Mouse (Mus musculus): Measurements from ENCODE around the gene Anapc15. TPM values are rescaled to one million over a fixed set of nuclear protein-coding genes. Genes with fewer than 3 reads are reported as not detected.

The Anapc15 gene
- polyA plus RNA-seq, 1 experiment from 2014 or later = 77.1 TPM

GRCm38 (mm10) chr7:101837606-101838471 lies 25.7 kb upstream of the Anapc15 start, which contains the start of gene Inppl1:
TSS of gene Inppl1 (minus strand) at chr7:101838229.
- Histone ChIP-seq H3K9me3 (ENCODE audit: control insufficient read depth, low read length) (no peaks in the 10 kb centered on the region), H3K4me3 (replicated peaks; ENCODE audit: low read depth, low read length) (peak within 1 kb of the TSS; percentile 58), H3K27me3 (ENCODE audit: control insufficient read depth, insufficient read depth, low read length) (peaks cover 4% of the 10 kb centered on the region; the same call in 1 of the 2 replicates), H3K4me2 (ENCODE audit: low read length) (peak within 1 kb of the TSS; percentile 98), H3K27ac (replicated peaks; ENCODE audit: low read depth, low read length) (peak within 1 kb of the TSS; percentile 78), H3K36me3 (ENCODE audit: control insufficient read depth, insufficient read depth, low read length) (no peaks in the 10 kb centered on the region), H3K9ac (replicated peaks; ENCODE audit: low read length) (peak within 1 kb of the TSS; percentile 53), H3K4me1 (ENCODE audit: control insufficient read depth, insufficient read depth, low read length) (peaks cover 16% of the 10 kb centered on the region; the same call in 1 of the 2 replicates)
- under 1% methylated on average over 64 of the region's 64 CpGs for WGBS
- ATAC-seq (ENCODE audit: low FRiP score, low TSS enrichment) = peak; percentile 64; the same call in 1 of the 2 replicates
- peak; percentile 84 for DNase-seq

GRCm38 (mm10) chr7:101844186-101844585 lies 19.3 kb upstream of the Anapc15 start:
- Histone ChIP-seq H3K4me3 (replicated peaks; ENCODE audit: low read depth, low read length) (no peak overlapping the region), H3K9me3 (ENCODE audit: control insufficient read depth, low read length) (no peaks in the 10 kb centered on the region), H3K4me1 (ENCODE audit: control insufficient read depth, insufficient read depth, low read length) (no peaks in the 10 kb centered on the region), H3K4me2 (ENCODE audit: low read length) (no peak overlapping the region), H3K9ac (replicated peaks; ENCODE audit: low read length) (no peak overlapping the region), H3K36me3 (ENCODE audit: control insufficient read depth, insufficient read depth, low read length) (no peaks in the 10 kb centered on the region), H3K27me3 (ENCODE audit: control insufficient read depth, insufficient read depth, low read length) (no peaks in the 10 kb centered on the region), H3K27ac (replicated peaks; ENCODE audit: low read depth, low read length) (no peak overlapping the region)
- DNase-seq (no peak), ATAC-seq (ENCODE audit: low FRiP score, low TSS enrichment) (no peak)
- 85% methylated on average over 6 of the region's 6 CpGs for WGBS

- no peak overlapping the region for H3K4me3 ChIP-seq (replicated peaks; ENCODE audit: low read depth, low read length)
- H3K36me3 ChIP-seq (ENCODE audit: control insufficient read depth, insufficient read depth, low read length) = no peaks in the 10 kb centered on the region
- H3K4me1 ChIP-seq (ENCODE audit: control insufficient read depth, insufficient read depth, low read length) = no peaks in the 10 kb centered on the region
- H3K27ac ChIP-seq (replicated peaks; ENCODE audit: low read depth, low read length) = no peak overlapping the region
- no peak overlapping the region for H3K4me2 ChIP-seq (ENCODE audit: low read length)
- 88% methylated on average over 1 of the region's 1 CpGs for WGBS
- H3K9ac ChIP-seq (replicated peaks; ENCODE audit: low read length) = no peak overlapping the region
- ATAC-seq (ENCODE audit: low FRiP score, low TSS enrichment) (no peak), DNase-seq (no peak)
- H3K27me3 ChIP-seq (ENCODE audit: control insufficient read depth, insufficient read depth, low read length) = no peaks in the 10 kb centered on the region
- H3K9me3 ChIP-seq (ENCODE audit: control insufficient read depth, low read length) = no peaks in the 10 kb centered on the region
Measured at GRCm38 (mm10) chr7:101847934-101848333, 15.6 kb upstream of the Anapc15 start.

GRCm38 (mm10) chr7:101851689-101852088 lies 11.8 kb upstream of the Anapc15 start:
- Histone ChIP-seq H3K4me3 (replicated peaks; ENCODE audit: low read depth, low read length) (no peak overlapping the region), H3K9me3 (ENCODE audit: control insufficient read depth, low read length) (no peaks in the 10 kb centered on the region)
- 86% methylated on average over 6 of the region's 6 CpGs for WGBS

GRCm38 (mm10) chr7:101852846-101853245 lies 10.7 kb upstream of the Anapc15 start:
- H3K27me3 ChIP-seq (ENCODE audit: control insufficient read depth, insufficient read depth, low read length) = no peaks in the 10 kb centered on the region
- ATAC-seq (ENCODE audit: low FRiP score, low TSS enrichment) = no peak
- no peaks in the 10 kb centered on the region for H3K36me3 ChIP-seq (ENCODE audit: control insufficient read depth, insufficient read depth, low read length)
- H3K9ac ChIP-seq (replicated peaks; ENCODE audit: low read length) = no peak overlapping the region
- H3K4me2 ChIP-seq (ENCODE audit: low read length) = no peak overlapping the region
- no peaks in the 10 kb centered on the region for H3K9me3 ChIP-seq (ENCODE audit: control insufficient read depth, low read length)
- 87% methylated on average over 6 of the region's 6 CpGs for WGBS
- no peak overlapping the region for H3K27ac ChIP-seq (replicated peaks; ENCODE audit: low read depth, low read length)
- no peak for DNase-seq
- H3K4me1 ChIP-seq (ENCODE audit: control insufficient read depth, insufficient read depth, low read length) = no peaks in the 10 kb centered on the region
- H3K4me3 ChIP-seq (replicated peaks; ENCODE audit: low read depth, low read length) = no peak overlapping the region

More at GRCm38 (mm10) chr7:101851689-101852088, 11.8 kb upstream of the Anapc15 start:
- no peak for ATAC-seq (ENCODE audit: low FRiP score, low TSS enrichment)
- no peaks in the 10 kb centered on the region for H3K27me3 ChIP-seq (ENCODE audit: control insufficient read depth, insufficient read depth, low read length)
- H3K36me3 ChIP-seq (ENCODE audit: control insufficient read depth, insufficient read depth, low read length) = no peaks in the 10 kb centered on the region
- no peak overlapping the region for H3K9ac ChIP-seq (replicated peaks; ENCODE audit: low read length)
- DNase-seq = no peak
- no peak overlapping the region for H3K27ac ChIP-seq (replicated peaks; ENCODE audit: low read depth, low read length)
- H3K4me1 ChIP-seq (ENCODE audit: control insufficient read depth, insufficient read depth, low read length) = no peaks in the 10 kb centered on the region
- H3K4me2 ChIP-seq (ENCODE audit: low read length) = no peak overlapping the region

GRCm38 (mm10) chr7:101853816-101854215 lies 9.7 kb upstream of the Anapc15 start:
- Histone ChIP-seq H3K27me3 (ENCODE audit: control insufficient read depth, insufficient read depth, low read length) (no peaks in the 10 kb centered on the region), H3K9ac (replicated peaks; ENCODE audit: low read length) (no peak overlapping the region), H3K4me1 (ENCODE audit: control insufficient read depth, insufficient read depth, low read length) (no peaks in the 10 kb centered on the region), H3K36me3 (ENCODE audit: control insufficient read depth, insufficient read depth, low read length) (no peaks in the 10 kb centered on the region), H3K9me3 (ENCODE audit: control insufficient read depth, low read length) (no peaks in the 10 kb centered on the region), H3K4me2 (ENCODE audit: low read length) (no peak overlapping the region), H3K4me3 (replicated peaks; ENCODE audit: low read depth, low read length) (no peak overlapping the region), H3K27ac (replicated peaks; ENCODE audit: low read depth, low read length) (no peak overlapping the region)
- 87% methylated on average over 2 of the region's 2 CpGs for WGBS
- DNase-seq (no peak), ATAC-seq (ENCODE audit: low FRiP score, low TSS enrichment) (no peak)

- Histone ChIP-seq H3K9me3 (ENCODE audit: control insufficient read depth, low read length) (no peaks in the 10 kb centered on the region), H3K4me3 (replicated peaks; ENCODE audit: low read depth, low read length) (no peak within 1 kb of the TSS), H3K27ac (replicated peaks; ENCODE audit: low read depth, low read length) (no peak within 1 kb of the TSS), H3K36me3 (ENCODE audit: control insufficient read depth, insufficient read depth, low read length) (no peaks in the 10 kb centered on the region), H3K4me1 (ENCODE audit: control insufficient read depth, insufficient read depth, low read length) (no peaks in the 10 kb centered on the region), H3K4me2 (ENCODE audit: low read length) (no peak within 1 kb of the TSS), H3K27me3 (ENCODE audit: control insufficient read depth, insufficient read depth, low read length) (no peaks in the 10 kb centered on the region), H3K9ac (replicated peaks; ENCODE audit: low read length) (no peak within 1 kb of the TSS)
- DNase-seq (no peak), ATAC-seq (ENCODE audit: low FRiP score, low TSS enrichment) (no peak)
- 91% methylated on average over 4 of the region's 4 CpGs for WGBS
Measured at GRCm38 (mm10) chr7:101857094-101857493, 6.4 kb upstream of the Anapc15 start, which contains the start of gene Folr2. TSS of gene Folr2 (minus strand) at chr7:101857194.

GRCm38 (mm10) chr7:101858362-101858761 lies 5.2 kb upstream of the Anapc15 start:
- no peak overlapping the region for H3K9ac ChIP-seq (replicated peaks; ENCODE audit: low read length)
- H3K4me1 ChIP-seq (ENCODE audit: control insufficient read depth, insufficient read depth, low read length) = no peaks in the 10 kb centered on the region
- no peaks in the 10 kb centered on the region for H3K36me3 ChIP-seq (ENCODE audit: control insufficient read depth, insufficient read depth, low read length)
- no peak overlapping the region for H3K27ac ChIP-seq (replicated peaks; ENCODE audit: low read depth, low read length)
- no peaks in the 10 kb centered on the region for H3K9me3 ChIP-seq (ENCODE audit: control insufficient read depth, low read length)
- H3K4me2 ChIP-seq (ENCODE audit: low read length) = no peak overlapping the region
- no peaks in the 10 kb centered on the region for H3K27me3 ChIP-seq (ENCODE audit: control insufficient read depth, insufficient read depth, low read length)
- ATAC-seq (ENCODE audit: low FRiP score, low TSS enrichment) (no peak), DNase-seq (no peak)
- WGBS = 83% methylated on average over 9 of the region's 9 CpGs
- no peak overlapping the region for H3K4me3 ChIP-seq (replicated peaks; ENCODE audit: low read depth, low read length)

GRCm38 (mm10) chr7:101860978-101861377 lies 2.5 kb upstream of the Anapc15 start:
- H3K4me3 ChIP-seq (replicated peaks; ENCODE audit: low read depth, low read length) = no peak overlapping the region
- no peaks in the 10 kb centered on the region for H3K36me3 ChIP-seq (ENCODE audit: control insufficient read depth, insufficient read depth, low read length)

More at GRCm38 (mm10) chr7:101860978-101861377, 2.5 kb upstream of the Anapc15 start:
- Histone ChIP-seq H3K27ac (replicated peaks; ENCODE audit: low read depth, low read length) (no peak overlapping the region), H3K27me3 (ENCODE audit: control insufficient read depth, insufficient read depth, low read length) (no peaks in the 10 kb centered on the region), H3K4me1 (ENCODE audit: control insufficient read depth, insufficient read depth, low read length) (no peaks in the 10 kb centered on the region), H3K9ac (replicated peaks; ENCODE audit: low read length) (no peak overlapping the region), H3K4me2 (ENCODE audit: low read length) (no peak overlapping the region), H3K9me3 (ENCODE audit: control insufficient read depth, low read length) (no peaks in the 10 kb centered on the region)
- DNase-seq = no peak
- ATAC-seq (ENCODE audit: low FRiP score, low TSS enrichment) = no peak
